8 mouse cellular contexts compared by ENCODE assay signal in the genomic region with DNA sequence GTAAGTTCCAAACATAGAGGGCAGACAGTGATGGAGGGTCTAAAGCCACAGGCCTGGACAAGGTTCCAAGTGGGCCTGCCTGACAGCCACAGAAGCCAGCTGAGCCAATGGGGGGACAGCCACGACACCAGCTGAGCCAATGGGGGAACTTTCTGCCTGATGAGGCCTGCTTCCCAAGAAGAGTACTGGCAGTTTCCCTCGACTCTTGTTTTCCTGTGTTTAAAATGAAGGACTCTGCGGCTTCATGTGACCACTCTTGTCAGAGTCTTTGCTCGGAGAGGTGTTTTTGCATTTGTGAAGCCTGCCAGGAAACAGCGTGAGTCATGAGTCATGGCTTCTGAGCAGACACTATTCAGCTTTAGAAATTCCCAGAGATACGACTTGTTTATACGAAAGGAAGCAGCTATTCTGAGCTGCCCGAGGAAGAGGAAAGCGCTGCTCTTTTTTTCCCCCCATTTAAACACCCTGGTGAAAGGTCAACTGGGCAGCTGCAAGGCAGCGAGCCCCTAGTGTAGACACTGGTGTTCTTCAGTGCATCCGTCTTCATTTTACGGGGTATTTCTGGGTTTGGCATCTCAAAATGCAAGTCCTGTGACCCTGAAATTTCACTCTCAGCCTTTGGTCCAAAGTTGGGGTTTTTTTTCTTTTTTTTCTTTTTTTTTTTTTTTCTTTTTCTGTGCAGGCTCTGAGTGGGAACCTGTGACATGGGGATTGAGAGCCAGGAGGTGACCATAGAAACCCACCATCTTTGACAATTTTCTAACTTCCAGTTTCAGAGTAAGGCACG.
DNase-seq lines count a peak whose midpoint lies in the region; ATAC-seq and TF ChIP-seq lines count a peak whose summit lies in the region.

No protein-coding gene starts in this region.

- 32% methylated on average over 13 of the region's 13 CpGs for WGBS in heart, embryonic 13.5 days
- 33% methylated on average over 13 of the region's 13 CpGs for WGBS in kidney, embryonic 15.5 days
- 30% methylated on average over 13 of the region's 13 CpGs for WGBS in liver, embryonic 11.5 days
- 43% methylated on average over 13 of the region's 13 CpGs for WGBS in neural tube, embryonic 11.5 days

- 0 out of 2 replicates have a peak, but pooled peaks have one; percentile 17 for TF ChIP-seq POLR2A in embryonic fibroblast, embryonic 13.5 days (IDR thresholded peaks at IDR 0.05; ENCODE audit: low read depth, low read length)

- no peaks in the 10 kb centered on the region for H3K36me3 ChIP-seq in heart, embryonic 13.5 days
- H3K36me3 ChIP-seq in kidney, embryonic 15.5 days = no peaks in the 10 kb centered on the region
- no peaks in the 10 kb centered on the region for H3K36me3 ChIP-seq in liver, embryonic 11.5 days (ENCODE audit: control insufficient read depth, insufficient read depth, low read length)
- H3K36me3 ChIP-seq in neural tube, embryonic 11.5 days (ENCODE audit: control insufficient read depth, insufficient read depth, low read length) = no peaks in the 10 kb centered on the region

- H3K4me3 ChIP-seq in embryonic fibroblast, embryonic 13.5 days (ENCODE audit: insufficient read depth, low read length) = no peak overlapping the region
- H3K4me3 ChIP-seq in heart, embryonic 13.5 days = no peak overlapping the region
- H3K4me3 ChIP-seq in kidney, embryonic 15.5 days (replicated peaks) = no peak overlapping the region
- no peak overlapping the region for H3K4me3 ChIP-seq in liver, embryonic 11.5 days (ENCODE audit: low read depth, low read length)
- H3K4me3 ChIP-seq in neural tube, embryonic 11.5 days (ENCODE audit: low read depth, low read length) = no peak overlapping the region

- DNase-seq in adrenal gland, postnatal 36 days = peak; percentile 68 to 75
- no peak for DNase-seq in liver, embryonic 11.5 days (ENCODE audit: low spot score)
- DNase-seq in neural tube, embryonic 11.5 days (ENCODE audit: low spot score) = peak; percentile 44
- no peak for DNase-seq in thymus, adult 18-20 months

- H3K4me2 ChIP-seq in heart, embryonic 13.5 days = peak overlapping the region; percentile 50
- 0 out of 2 replicates have a peak overlapping the region, but pooled peaks have one; percentile 6 for H3K4me2 ChIP-seq in kidney, embryonic 15.5 days
- H3K4me2 ChIP-seq in liver, embryonic 11.5 days = no peak overlapping the region
- H3K4me2 ChIP-seq in neural tube, embryonic 11.5 days (ENCODE audit: low read depth) = no peak overlapping the region

- TF ChIP-seq CTCF in embryonic fibroblast, embryonic 13.5 days (IDR thresholded peaks at IDR 0.05; ENCODE audit: borderline replicate concordance, insufficient read depth, low read length) = no peak

- no peaks in the 10 kb centered on the region for H3K27me3 ChIP-seq in heart, embryonic 13.5 days (replicated peaks)
- no peaks in the 10 kb centered on the region for H3K27me3 ChIP-seq in kidney, embryonic 15.5 days
- H3K27me3 ChIP-seq in liver, embryonic 11.5 days (replicated peaks; ENCODE audit: control insufficient read depth, insufficient read depth, low read length) = no peaks in the 10 kb centered on the region
- no peaks in the 10 kb centered on the region for H3K27me3 ChIP-seq in neural tube, embryonic 11.5 days (ENCODE audit: control insufficient read depth, insufficient read depth, low read length)

- ATAC-seq in CD4-positive, CD25-positive, alpha-beta regulatory T cell, adult 4 months = peak; percentile 38
- ATAC-seq in heart, embryonic 13.5 days (ENCODE audit: extremely low read depth, insufficient number of reproducible peaks, low FRiP score, low TSS enrichment) = 0 out of 2 replicates have a peak, but pooled peaks have one; percentile 26
- peak; percentile 77 for ATAC-seq in kidney, embryonic 15.5 days (replicated peaks; ENCODE audit: low FRiP score)
- ATAC-seq in liver, embryonic 11.5 days (replicated peaks; ENCODE audit: low FRiP score) = peak; percentile 53; the same call in 1 of the 2 replicates
- peak; percentile 58; the same call in 1 of the 2 replicates for ATAC-seq in neural tube, embryonic 11.5 days (ENCODE audit: insufficient read depth, low FRiP score, low TSS enrichment)

- peak overlapping the region; percentile 47 for H3K9ac ChIP-seq in heart, embryonic 13.5 days
- no peak overlapping the region for H3K9ac ChIP-seq in kidney, embryonic 15.5 days
- H3K9ac ChIP-seq in liver, embryonic 11.5 days (ENCODE audit: low read depth, low read length) = no peak overlapping the region
- no peak overlapping the region for H3K9ac ChIP-seq in neural tube, embryonic 11.5 days (ENCODE audit: low read length)

- H3K9me3 ChIP-seq in heart, embryonic 13.5 days = no peaks in the 10 kb centered on the region
- H3K9me3 ChIP-seq in kidney, embryonic 15.5 days (replicated peaks) = no peaks in the 10 kb centered on the region
- H3K9me3 ChIP-seq in liver, embryonic 11.5 days (ENCODE audit: control insufficient read depth, low read length) = no peaks in the 10 kb centered on the region
- no peaks in the 10 kb centered on the region for H3K9me3 ChIP-seq in neural tube, embryonic 11.5 days (ENCODE audit: control insufficient read depth, low read length)

- H3K4me1 ChIP-seq in embryonic fibroblast, embryonic 13.5 days (ENCODE audit: control insufficient read depth, insufficient read depth, low read length) = peaks cover 6% of the 10 kb centered on the region
- peaks cover 45% of the 10 kb centered on the region for H3K4me1 ChIP-seq in heart, embryonic 13.5 days
- H3K4me1 ChIP-seq in kidney, embryonic 15.5 days = peaks cover 35% of the 10 kb centered on the region
- H3K4me1 ChIP-seq in liver, embryonic 11.5 days (replicated peaks; ENCODE audit: control insufficient read depth, insufficient read depth, low read length) = peaks cover 3% of the 10 kb centered on the region; the same call in 1 of the 2 replicates
- H3K4me1 ChIP-seq in neural tube, embryonic 11.5 days (ENCODE audit: control insufficient read depth, insufficient read depth, low read length) = 0 out of 2 replicates have a peak, but pooled peaks cover 4% of the 10 kb centered on the region

- H3K27ac ChIP-seq in embryonic fibroblast, embryonic 13.5 days (ENCODE audit: insufficient read depth, low read length) = peak overlapping the region; percentile 57
- H3K27ac ChIP-seq in heart, embryonic 13.5 days (replicated peaks) = peak overlapping the region; percentile 96
- H3K27ac ChIP-seq in kidney, embryonic 15.5 days = peak overlapping the region; percentile 89
- H3K27ac ChIP-seq in liver, embryonic 11.5 days (ENCODE audit: low read depth, low read length) = peak overlapping the region; percentile 5; the same call in 1 of the 2 replicates
- peak overlapping the region; percentile 34; the same call in 1 of the 2 replicates for H3K27ac ChIP-seq in neural tube, embryonic 11.5 days (ENCODE audit: low read depth, low read length)

Comparison
In these comparisons a context has a peak if more than half of its experiments do, and no peak if none do; other contexts are left out.
1. ATAC-seq: peak in every context shown above with its lines; median percentile 77 in kidney, embryonic 15.5 days; 58 in neural tube, embryonic 11.5 days; 53 in liver, embryonic 11.5 days; 38 in CD4-positive, CD25-positive, alpha-beta regulatory T cell, adult 4 months; 26 in heart, embryonic 13.5 days.
2. DNase-seq: peak in adrenal gland, postnatal 36 days (2 of 2) and neural tube, embryonic 11.5 days (single experiment); none in liver, embryonic 11.5 days (single experiment) and thymus, adult 18-20 months (0 of 2).
3. H3K27ac ChIP-seq: peak in every context shown above with its lines; median percentile 96 in heart, embryonic 13.5 days; 89 in kidney, embryonic 15.5 days; 57 in embryonic fibroblast, embryonic 13.5 days; 34 in neural tube, embryonic 11.5 days; 5 in liver, embryonic 11.5 days.
4. H3K4me2 ChIP-seq: peak in heart, embryonic 13.5 days (single experiment) and kidney, embryonic 15.5 days (single experiment); none in liver, embryonic 11.5 days (single experiment) and neural tube, embryonic 11.5 days (single experiment).